Mouse (Mus musculus): ENCODE results near the gene Ahctf1. TPM values are rescaled to one million over a fixed set of nuclear protein-coding genes. Genes with fewer than 3 reads are reported as not detected.
"Not testable (repeated sequence)": the region's sequence is repeated elsewhere in the genome, so short reads cannot be mapped to it uniquely, and the experiment has no call there.

Ahctf1 gene
- total and polyA plus RNA-seq, 3 experiments = 22.4 to 109 (median 74.7) TPM

GRCm38 (mm10) chr1:179728661-179729060, 74.8 kb downstream of the Ahctf1 start:
- ATAC-seq (ENCODE audit: extremely low read depth, insufficient number of reproducible peaks, low FRiP score, poor library complexity, severe bottlenecking) = no peak
- Histone ChIP-seq H3K36me3 (replicated peaks) (no peaks in the 10 kb centered on the region), H3K4me3 (ENCODE audit: low read depth, low read length) (no peak overlapping the region), H3K4me1 (ENCODE audit: insufficient read depth, low read depth, low read length) (peaks cover 27% of the 10 kb centered on the region), H3K9me3 (replicated peaks) (peaks cover 5% of the 10 kb centered on the region), H3K27me3 (ENCODE audit: insufficient read depth, low read length) (peaks cover 37% of the 10 kb centered on the region)
- no peak for DNase-seq (ENCODE audit: low spot score)
- TF ChIP-seq GATA2 (IDR thresholded peaks at IDR 0.05; ENCODE audit: borderline replicate concordance, low read depth, low read length) (no peak), TAL1 (conservative IDR thresholded peaks at IDR 0.05; ENCODE audit: low read depth, low read length) (no peak), GATA1 (IDR thresholded peaks at IDR 0.05; ENCODE audit: borderline replicate concordance, low read length) (no peak), POLR2AphosphoS5 (IDR thresholded peaks at IDR 0.05; ENCODE audit: insufficient replicate concordance, low read depth, low read length) (no peak), CTCF (IDR thresholded peaks at IDR 0.05; ENCODE audit: low read depth, low read length) (no peak)

- Histone ChIP-seq H3K9me3 (replicated peaks) (no peaks in the 10 kb centered on the region), H3K4me3 (ENCODE audit: low read depth, low read length) (no peak overlapping the region), H3K4me1 (ENCODE audit: insufficient read depth, low read depth, low read length) (peaks cover 21% of the 10 kb centered on the region; the same call in 1 of the 2 replicates), H3K36me3 (replicated peaks) (no peaks in the 10 kb centered on the region), H3K27me3 (ENCODE audit: insufficient read depth, low read length) (0 out of 2 replicates have a peak, but pooled peaks cover 3% of the 10 kb centered on the region)
- no peak for ATAC-seq (ENCODE audit: extremely low read depth, insufficient number of reproducible peaks, low FRiP score, poor library complexity, severe bottlenecking)
- DNase-seq (ENCODE audit: low spot score) = no peak
- TF ChIP-seq TAL1 (conservative IDR thresholded peaks at IDR 0.05; ENCODE audit: low read depth, low read length) = no peak
- no peak for TF ChIP-seq CTCF (IDR thresholded peaks at IDR 0.05; ENCODE audit: low read depth, low read length)
- TF ChIP-seq GATA1 (IDR thresholded peaks at IDR 0.05; ENCODE audit: borderline replicate concordance, low read length) = no peak
- no peak for TF ChIP-seq GATA2 (IDR thresholded peaks at IDR 0.05; ENCODE audit: borderline replicate concordance, low read depth, low read length)
- TF ChIP-seq POLR2AphosphoS5 (IDR thresholded peaks at IDR 0.05; ENCODE audit: insufficient replicate concordance, low read depth, low read length) = no peak
Observed at GRCm38 (mm10) chr1:179722811-179723469, 80.5 kb downstream of the Ahctf1 start.

- Histone ChIP-seq H3K9me3 (replicated peaks) (peaks cover 10% of the 10 kb centered on the region), H3K4me1 (ENCODE audit: insufficient read depth, low read depth, low read length) (peaks cover 51% of the 10 kb centered on the region), H3K27me3 (ENCODE audit: insufficient read depth, low read length) (no peaks in the 10 kb centered on the region; the same call in 1 of the 2 replicates), H3K4me3 (ENCODE audit: low read depth, low read length) (no peak overlapping the region; the same call in 1 of the 2 replicates), H3K36me3 (replicated peaks) (no peaks in the 10 kb centered on the region)
- DNase-seq (ENCODE audit: low spot score) = peak; percentile 63
- no peak for TF ChIP-seq POLR2AphosphoS5 (IDR thresholded peaks at IDR 0.05; ENCODE audit: insufficient replicate concordance, low read depth, low read length)
- peak; percentile 59 for TF ChIP-seq TAL1 (conservative IDR thresholded peaks at IDR 0.05; ENCODE audit: low read depth, low read length)
- TF ChIP-seq CTCF (IDR thresholded peaks at IDR 0.05; ENCODE audit: low read depth, low read length) = no peak
- no peak for TF ChIP-seq GATA2 (IDR thresholded peaks at IDR 0.05; ENCODE audit: borderline replicate concordance, low read depth, low read length)
- no peak for TF ChIP-seq GATA1 (IDR thresholded peaks at IDR 0.05; ENCODE audit: borderline replicate concordance, low read length)
- peak; percentile 93 for ATAC-seq (ENCODE audit: extremely low read depth, insufficient number of reproducible peaks, low FRiP score, poor library complexity, severe bottlenecking)
Observed at GRCm38 (mm10) chr1:179715786-179716185, 87.7 kb downstream of the Ahctf1 start.

DNA sequence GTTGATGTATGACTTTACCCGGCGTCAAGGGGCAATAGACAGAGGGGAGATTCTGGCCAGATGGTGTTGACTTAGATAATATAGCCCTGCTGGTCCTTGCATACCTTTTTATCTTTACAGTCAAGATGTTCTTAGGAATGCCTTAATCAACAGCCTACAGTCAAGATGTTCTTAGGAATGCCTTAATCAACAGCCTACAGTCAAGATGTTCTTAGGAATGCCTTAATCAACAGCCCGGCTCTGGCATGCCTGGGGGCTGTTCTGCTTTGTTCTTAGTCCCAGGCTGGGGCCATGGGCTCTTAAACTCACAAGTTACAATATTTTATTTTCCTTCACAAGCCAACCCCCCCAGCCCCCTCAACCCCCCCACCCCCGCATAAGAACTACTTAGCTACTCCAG, 88.2 kb downstream of the Ahctf1 start:
- H3K36me3 ChIP-seq (replicated peaks); DNase-seq (ENCODE audit: low spot score); H3K27me3 ChIP-seq (ENCODE audit: insufficient read depth, low read length); H3K4me3 ChIP-seq (ENCODE audit: low read depth, low read length): not testable (repeated sequence)
- ATAC-seq (ENCODE audit: extremely low read depth, insufficient number of reproducible peaks, low FRiP score, poor library complexity, severe bottlenecking) = peak; percentile 74
- peaks cover 54% of the 10 kb centered on the region for H3K4me1 ChIP-seq (ENCODE audit: insufficient read depth, low read depth, low read length)
- H3K9me3 ChIP-seq (replicated peaks) = peaks cover 10% of the 10 kb centered on the region
- peak; percentile 58; the same call in 1 of the 2 replicates for TF ChIP-seq TAL1 (conservative IDR thresholded peaks at IDR 0.05; ENCODE audit: low read depth, low read length)

DNA sequence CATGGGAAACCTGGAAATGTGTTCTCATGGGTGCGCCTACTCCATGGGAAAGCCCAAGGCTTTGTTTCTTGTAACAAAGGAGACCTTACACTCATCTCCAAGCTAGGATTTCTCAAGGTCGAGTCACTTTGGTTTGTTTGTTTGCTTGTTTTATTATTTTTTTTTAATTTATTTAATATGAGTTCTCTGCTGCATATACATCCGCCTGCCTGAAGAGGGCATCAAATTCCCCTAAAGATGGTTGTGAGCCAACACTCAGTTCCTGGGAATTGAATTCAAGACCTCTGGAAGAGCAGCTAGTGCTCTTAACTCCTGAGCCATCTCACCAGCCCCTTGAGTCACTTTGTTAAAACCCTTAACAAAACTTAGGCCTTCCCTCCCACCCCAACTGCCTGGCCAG, 90.1 kb downstream of the Ahctf1 start:
- ATAC-seq (ENCODE audit: extremely low read depth, insufficient number of reproducible peaks, low FRiP score, poor library complexity, severe bottlenecking) (no peak), DNase-seq (ENCODE audit: low spot score) (no peak)
- Histone ChIP-seq H3K27me3 (ENCODE audit: insufficient read depth, low read length) (peaks cover under 1% of the 10 kb centered on the region; the same call in 1 of the 2 replicates), H3K4me1 (ENCODE audit: insufficient read depth, low read depth, low read length) (peaks cover 66% of the 10 kb centered on the region), H3K9me3 (replicated peaks) (peaks cover 10% of the 10 kb centered on the region), H3K4me3 (ENCODE audit: low read depth, low read length) (no peak overlapping the region), H3K36me3 (replicated peaks) (no peaks in the 10 kb centered on the region)
- TF ChIP-seq TAL1 (conservative IDR thresholded peaks at IDR 0.05; ENCODE audit: low read depth, low read length) (no peak), GATA1 (IDR thresholded peaks at IDR 0.05; ENCODE audit: borderline replicate concordance, low read length) (no peak), CTCF (IDR thresholded peaks at IDR 0.05; ENCODE audit: low read depth, low read length) (no peak), GATA2 (IDR thresholded peaks at IDR 0.05; ENCODE audit: borderline replicate concordance, low read depth, low read length) (no peak), POLR2AphosphoS5 (IDR thresholded peaks at IDR 0.05; ENCODE audit: insufficient replicate concordance, low read depth, low read length) (no peak)

- peaks cover 10% of the 10 kb centered on the region for H3K9me3 ChIP-seq (replicated peaks)
- H3K36me3 ChIP-seq (replicated peaks) = no peaks in the 10 kb centered on the region
- ATAC-seq (ENCODE audit: extremely low read depth, insufficient number of reproducible peaks, low FRiP score, poor library complexity, severe bottlenecking) (no peak), DNase-seq (ENCODE audit: low spot score) (no peak)
- peaks cover 6% of the 10 kb centered on the region for H3K27me3 ChIP-seq (ENCODE audit: insufficient read depth, low read length)
- no peak overlapping the region for H3K4me3 ChIP-seq (ENCODE audit: low read depth, low read length)
- peaks cover 70% of the 10 kb centered on the region for H3K4me1 ChIP-seq (ENCODE audit: insufficient read depth, low read depth, low read length)
- TF ChIP-seq GATA1 (IDR thresholded peaks at IDR 0.05; ENCODE audit: borderline replicate concordance, low read length) (no peak), POLR2AphosphoS5 (IDR thresholded peaks at IDR 0.05; ENCODE audit: insufficient replicate concordance, low read depth, low read length) (no peak), GATA2 (IDR thresholded peaks at IDR 0.05; ENCODE audit: borderline replicate concordance, low read depth, low read length) (no peak), TAL1 (conservative IDR thresholded peaks at IDR 0.05; ENCODE audit: low read depth, low read length) (no peak), CTCF (IDR thresholded peaks at IDR 0.05; ENCODE audit: low read depth, low read length) (no peak)
Observed at GRCm38 (mm10) chr1:179712658-179713057, 90.8 kb downstream of the Ahctf1 start.
